In the genomic region with DNA sequence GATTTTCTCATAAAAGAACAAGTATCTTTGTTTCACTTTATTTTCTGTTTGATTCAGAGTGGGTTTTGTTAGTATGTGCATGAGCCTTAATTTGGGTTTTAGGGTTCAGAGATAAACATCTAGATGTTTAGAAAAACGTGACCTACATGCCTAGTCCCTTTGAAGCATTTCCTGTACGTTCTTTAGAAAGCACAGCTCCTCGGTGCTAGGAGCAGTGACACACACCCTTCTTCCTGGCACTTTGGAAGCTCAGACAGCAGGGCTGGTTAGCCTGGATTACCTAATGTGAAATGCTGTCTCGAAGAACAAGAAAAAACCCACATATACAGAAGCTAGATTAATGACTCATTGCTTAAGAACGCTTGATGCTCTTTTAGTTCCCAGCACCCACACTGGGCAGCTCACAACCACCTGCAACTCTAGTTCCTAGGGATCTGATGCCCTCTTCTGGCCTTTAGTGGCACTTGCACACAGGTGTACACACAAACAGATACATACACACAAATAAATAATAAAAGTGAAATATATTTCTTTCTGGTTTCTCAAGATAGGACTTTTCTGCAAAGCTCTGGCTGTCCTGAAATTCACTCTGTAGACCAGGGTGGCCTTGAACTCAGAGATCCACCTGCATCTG, we compare ENCODE assay signal across 19 mouse cellular contexts. TPM values are rescaled to one million over a fixed set of nuclear protein-coding genes. Genes with fewer than 3 reads are reported as not detected.
A peak's percentile ranks its signal among the peaks of the same experiment; 100 is the strongest.
DNase-seq lines count a peak whose midpoint lies in the region; ATAC-seq and TF ChIP-seq lines count a peak whose summit lies in the region.
"Had no signal": no experiment of that assay in that cellular context is flagged by ENCODE, and none has a peak within 500 bp of the region (broad histone marks: within the 10 kb centered on the region; RNA-seq: fewer than 3 reads in every experiment).

No protein-coding gene starts in this region.

- WGBS in hindbrain, postnatal 0 days, result 87% methylated on average over 5 of the region's 5 CpGs
- 84% methylated on average over 5 of the region's 5 CpGs for WGBS in hindbrain, embryonic 12.5 days
- WGBS in midbrain, postnatal 0 days, result 89% methylated on average over 5 of the region's 5 CpGs
- 88% methylated on average over 5 of the region's 5 CpGs for WGBS in midbrain, embryonic 10.5 days
- 79% methylated on average over 5 of the region's 5 CpGs for WGBS in stomach, postnatal 0 days
- WGBS in liver, embryonic 12.5 days (ENCODE audit: insufficient replicate concordance), result 68% methylated on average over 5 of the region's 5 CpGs

- no peak overlapping the region for H3K4me2 ChIP-seq in hindbrain, postnatal 0 days (ENCODE audit: low read depth, low read length)
- no peak overlapping the region for H3K4me2 ChIP-seq in hindbrain, embryonic 12.5 days (replicated peaks)
- H3K4me2 ChIP-seq in midbrain, postnatal 0 days (ENCODE audit: low read depth, low read length, poor library complexity, severe bottlenecking), result no peak overlapping the region
- no peak overlapping the region for H3K4me2 ChIP-seq in stomach, postnatal 0 days (replicated peaks; ENCODE audit: low read depth)
- H3K4me2 ChIP-seq in liver, embryonic 12.5 days, result no peak overlapping the region
- H3K4me2 ChIP-seq: embryonic facial prominence, embryonic 12.5 days; forebrain, embryonic 15.5 days; hindbrain, embryonic 13.5 days; midbrain, embryonic 15.5 days; stomach, embryonic 15.5 days had no signal

- H3K27me3 ChIP-seq in hindbrain, postnatal 0 days (ENCODE audit: insufficient read depth, low read length), result no peaks in the 10 kb centered on the region
- H3K27me3 ChIP-seq in hindbrain, embryonic 12.5 days, result no peaks in the 10 kb centered on the region
- H3K27me3 ChIP-seq in midbrain, postnatal 0 days (ENCODE audit: insufficient read depth, low read length), result no peaks in the 10 kb centered on the region
- no peaks in the 10 kb centered on the region for H3K27me3 ChIP-seq in midbrain, embryonic 10.5 days (ENCODE audit: low read depth, poor library complexity, severe bottlenecking)
- H3K27me3 ChIP-seq in stomach, postnatal 0 days (ENCODE audit: control insufficient read depth, insufficient read depth, low read length), result no peaks in the 10 kb centered on the region
- H3K27me3 ChIP-seq in liver, embryonic 12.5 days (replicated peaks), result no peaks in the 10 kb centered on the region
- H3K27me3 ChIP-seq: embryonic facial prominence, embryonic 12.5 days; forebrain, embryonic 15.5 days; hindbrain, embryonic 13.5 days; midbrain, embryonic 15.5 days; stomach, embryonic 15.5 days had no signal

- H3K9me3 ChIP-seq in hindbrain, postnatal 0 days (ENCODE audit: low read length), result no peaks in the 10 kb centered on the region
- H3K9me3 ChIP-seq in hindbrain, embryonic 12.5 days (replicated peaks), result no peaks in the 10 kb centered on the region
- no peaks in the 10 kb centered on the region for H3K9me3 ChIP-seq in midbrain, postnatal 0 days (ENCODE audit: low read length)
- H3K9me3 ChIP-seq in midbrain, embryonic 10.5 days (replicated peaks), result no peaks in the 10 kb centered on the region; the same call in 1 of the 2 replicates
- H3K9me3 ChIP-seq in stomach, postnatal 0 days (ENCODE audit: control insufficient read depth, low read length), result no peaks in the 10 kb centered on the region
- H3K9me3 ChIP-seq in liver, embryonic 12.5 days (replicated peaks), result peaks cover 4% of the 10 kb centered on the region
- H3K9me3 ChIP-seq: forebrain, embryonic 15.5 days; midbrain, embryonic 15.5 days; stomach, embryonic 15.5 days had no signal

- H3K36me3 ChIP-seq in hindbrain, postnatal 0 days (ENCODE audit: insufficient read depth, low read length), result no peaks in the 10 kb centered on the region
- peaks cover 10% of the 10 kb centered on the region for H3K36me3 ChIP-seq in hindbrain, embryonic 12.5 days
- no peaks in the 10 kb centered on the region; the same call in 1 of the 2 replicates for H3K36me3 ChIP-seq in midbrain, postnatal 0 days (ENCODE audit: insufficient read depth, low read length)
- peaks cover 16% of the 10 kb centered on the region for H3K36me3 ChIP-seq in midbrain, embryonic 10.5 days
- H3K36me3 ChIP-seq in stomach, postnatal 0 days (ENCODE audit: control insufficient read depth, insufficient read depth, low read length), result no peaks in the 10 kb centered on the region
- H3K36me3 ChIP-seq in liver, embryonic 12.5 days, result peaks cover 4% of the 10 kb centered on the region
- H3K36me3 ChIP-seq: midbrain, embryonic 15.5 days had no signal

- H3K27ac ChIP-seq in hindbrain, postnatal 0 days, result no peak overlapping the region
- no peak overlapping the region for H3K27ac ChIP-seq in hindbrain, embryonic 12.5 days
- H3K27ac ChIP-seq in midbrain, postnatal 0 days (ENCODE audit: low read depth, low read length), result no peak overlapping the region
- no peak overlapping the region for H3K27ac ChIP-seq in midbrain, embryonic 10.5 days (replicated peaks)
- H3K27ac ChIP-seq in stomach, postnatal 0 days (replicated peaks), result no peak overlapping the region
- no peak overlapping the region for H3K27ac ChIP-seq in liver, embryonic 12.5 days
- H3K27ac ChIP-seq: embryonic facial prominence, embryonic 12.5 days; forebrain, embryonic 15.5 days; hindbrain, embryonic 13.5 days; midbrain, embryonic 15.5 days; stomach, embryonic 15.5 days had no signal

- H3K9ac ChIP-seq in hindbrain, postnatal 0 days (replicated peaks; ENCODE audit: low read length), result no peak overlapping the region
- H3K9ac ChIP-seq in hindbrain, embryonic 12.5 days, result no peak overlapping the region
- H3K9ac ChIP-seq in midbrain, postnatal 0 days (replicated peaks; ENCODE audit: low read length, poor library complexity, severe bottlenecking), result no peak overlapping the region
- no peak overlapping the region for H3K9ac ChIP-seq in stomach, postnatal 0 days (ENCODE audit: low read length)
- no peak overlapping the region for H3K9ac ChIP-seq in liver, embryonic 12.5 days
- H3K9ac ChIP-seq: embryonic facial prominence, embryonic 12.5 days; forebrain, embryonic 15.5 days; hindbrain, embryonic 13.5 days; midbrain, embryonic 15.5 days; stomach, embryonic 15.5 days had no signal

- no peak for DNase-seq in hindbrain, postnatal 0 days (ENCODE audit: low spot score)
- no peak for DNase-seq in midbrain, postnatal 0 days (ENCODE audit: low spot score)
- no peak for DNase-seq in midbrain, embryonic 10.5 days (ENCODE audit: low spot score)
- DNase-seq in stomach, postnatal 0 days (ENCODE audit: low spot score), result no peak
- DNase-seq in testis, postnatal 14 days (ENCODE audit: low spot score), result no peak
- no peak for DNase-seq in frontal cortex, postnatal 10 days (ENCODE audit: low spot score in 2 of 2)
- DNase-seq: adrenal gland, postnatal 25 days; cerebellum, adult 18-20 months; kidney, adult 11 months; kidney, postnatal 25 days; lung, adult 18-20 months had no signal

- no peaks in the 10 kb centered on the region for H3K4me1 ChIP-seq in hindbrain, postnatal 0 days (ENCODE audit: insufficient read depth, low read length)
- no peaks in the 10 kb centered on the region for H3K4me1 ChIP-seq in hindbrain, embryonic 12.5 days
- H3K4me1 ChIP-seq in midbrain, postnatal 0 days (ENCODE audit: insufficient read depth, low read length), result no peaks in the 10 kb centered on the region
- H3K4me1 ChIP-seq in midbrain, embryonic 10.5 days, result peaks cover 13% of the 10 kb centered on the region
- no peaks in the 10 kb centered on the region; the same call in 1 of the 2 replicates for H3K4me1 ChIP-seq in stomach, postnatal 0 days (replicated peaks; ENCODE audit: control insufficient read depth, insufficient read depth)
- H3K4me1 ChIP-seq in liver, embryonic 12.5 days, result peaks cover 8% of the 10 kb centered on the region
- H3K4me1 ChIP-seq: embryonic facial prominence, embryonic 12.5 days; stomach, embryonic 15.5 days had no signal

- TF ChIP-seq EP300 in stomach, postnatal 0 days (optimal IDR thresholded peaks at IDR 0.05), result no peak

- 0 out of 2 replicates have a peak, but pooled peaks have one; percentile 4 for TF ChIP-seq CTCF in hindbrain, postnatal 0 days (IDR thresholded peaks at IDR 0.05; ENCODE audit: low read depth)
- TF ChIP-seq CTCF in midbrain, postnatal 0 days (IDR thresholded peaks at IDR 0.05), result peak; percentile 22; the same call in 1 of the 2 replicates
- TF ChIP-seq CTCF in stomach, postnatal 0 days (IDR thresholded peaks at IDR 0.05; ENCODE audit: low read depth), result 0 out of 2 replicates have a peak, but pooled peaks have one; percentile 14

- no peak overlapping the region for H3K4me3 ChIP-seq in hindbrain, postnatal 0 days (ENCODE audit: low read length)
- H3K4me3 ChIP-seq in hindbrain, embryonic 12.5 days, result no peak overlapping the region
- no peak overlapping the region for H3K4me3 ChIP-seq in midbrain, postnatal 0 days (ENCODE audit: low read depth, low read length)
- H3K4me3 ChIP-seq in midbrain, embryonic 10.5 days, result no peak overlapping the region
- H3K4me3 ChIP-seq in stomach, postnatal 0 days (ENCODE audit: low read depth, low read length), result no peak overlapping the region
- no peak overlapping the region for H3K4me3 ChIP-seq in liver, embryonic 12.5 days
- H3K4me3 ChIP-seq: embryonic facial prominence, embryonic 12.5 days; forebrain, embryonic 15.5 days; hindbrain, embryonic 13.5 days; midbrain, embryonic 15.5 days; stomach, embryonic 15.5 days had no signal

- no peak for ATAC-seq in hindbrain, postnatal 0 days
- no peak for ATAC-seq in hindbrain, embryonic 12.5 days (ENCODE audit: low FRiP score)
- ATAC-seq in midbrain, postnatal 0 days (ENCODE audit: low FRiP score), result no peak
- ATAC-seq in stomach, postnatal 0 days (ENCODE audit: low FRiP score, low TSS enrichment), result no peak
- no peak for ATAC-seq in liver, embryonic 12.5 days
- ATAC-seq: activated CD4-positive, CD25-positive, alpha-beta regulatory T cell, adult 4 months; forebrain, embryonic 15.5 days; midbrain, embryonic 15.5 days had no signal

RNA-seq across cellular contexts. Expression of gene Zfp846, which starts 28.9 kb away (rescaled TPM):
- 16.4 and 17.4 TPM in 2 replicates for total RNA-seq in hindbrain, postnatal 0 days (2014; rRNA removed)
- polyA plus RNA-seq in hindbrain, postnatal 0 days (2015; fragmentation: Nextera tagmentation; extraction: Ambion mirVana), result 38.6 and 40.6 TPM in 2 replicates
- 30.6 and 34.8 TPM in 2 replicates for polyA plus RNA-seq in hindbrain, embryonic 12.5 days (2016; fragmentation: Nextera tagmentation; extraction: Ambion mirVana)
- 21.3 and 27.1 TPM in 2 replicates for total RNA-seq in midbrain, postnatal 0 days (2014; rRNA removed)
- 44.2 and 47.5 TPM in 2 replicates for polyA plus RNA-seq in midbrain, postnatal 0 days (2015; fragmentation: Nextera tagmentation; extraction: Ambion mirVana)
- 18.9 and 20.2 TPM in 2 replicates for polyA plus RNA-seq in midbrain, embryonic 10.5 days (2016; fragmentation: Nextera tagmentation; extraction: Ambion mirVana)
- polyA plus RNA-seq in stomach, postnatal 0 days (2015; fragmentation: Nextera tagmentation; extraction: Ambion mirVana), result 6.0 and 6.9 TPM in 2 replicates
- 3.5 and 4.4 TPM in 2 replicates for polyA plus RNA-seq in liver, embryonic 12.5 days (2016; fragmentation: Nextera tagmentation; extraction: Ambion mirVana)

RNA-seq across cellular contexts. Expression of gene Ubl5, which starts 32.7 kb away (rescaled TPM):
- total RNA-seq in hindbrain, postnatal 0 days (2014; rRNA removed), result 169 and 274 TPM in 2 replicates
- 528 and 550 TPM in 2 replicates for polyA plus RNA-seq in hindbrain, postnatal 0 days (2015; fragmentation: Nextera tagmentation; extraction: Ambion mirVana)
- 445 and 471 TPM in 2 replicates for polyA plus RNA-seq in hindbrain, embryonic 12.5 days (2016; fragmentation: Nextera tagmentation; extraction: Ambion mirVana)
- total RNA-seq in midbrain, postnatal 0 days (2014; rRNA removed), result 213 and 253 TPM in 2 replicates
- polyA plus RNA-seq in midbrain, postnatal 0 days (2015; fragmentation: Nextera tagmentation; extraction: Ambion mirVana), result 498 and 531 TPM in 2 replicates
- polyA plus RNA-seq in midbrain, embryonic 10.5 days (2016; fragmentation: Nextera tagmentation; extraction: Ambion mirVana), result 381 and 400 TPM in 2 replicates
- 451 and 481 TPM in 2 replicates for polyA plus RNA-seq in stomach, postnatal 0 days (2015; fragmentation: Nextera tagmentation; extraction: Ambion mirVana)
- 307 TPM in 2 replicates for polyA plus RNA-seq in liver, embryonic 12.5 days (2016; fragmentation: Nextera tagmentation; extraction: Ambion mirVana)

RNA-seq across cellular contexts. Expression of gene Fbxl12, which starts 34.6 kb away (rescaled TPM):
- 16.9 and 18.8 TPM in 2 replicates for total RNA-seq in hindbrain, postnatal 0 days (2014; rRNA removed)
- polyA plus RNA-seq in hindbrain, postnatal 0 days (2015; fragmentation: Nextera tagmentation; extraction: Ambion mirVana), result 11.4 and 13.0 TPM in 2 replicates
- polyA plus RNA-seq in hindbrain, embryonic 12.5 days (2016; fragmentation: Nextera tagmentation; extraction: Ambion mirVana), result 18.3 and 19.8 TPM in 2 replicates
- total RNA-seq in midbrain, postnatal 0 days (2014; rRNA removed), result 17.6 and 25.3 TPM in 2 replicates
- 12.9 and 13.6 TPM in 2 replicates for polyA plus RNA-seq in midbrain, postnatal 0 days (2015; fragmentation: Nextera tagmentation; extraction: Ambion mirVana)
- polyA plus RNA-seq in midbrain, embryonic 10.5 days (2016; fragmentation: Nextera tagmentation; extraction: Ambion mirVana), result 20.4 and 21.2 TPM in 2 replicates
- 7.2 and 8.2 TPM in 2 replicates for polyA plus RNA-seq in stomach, postnatal 0 days (2015; fragmentation: Nextera tagmentation; extraction: Ambion mirVana)
- 6.2 and 6.4 TPM in 2 replicates for polyA plus RNA-seq in liver, embryonic 12.5 days (2016; fragmentation: Nextera tagmentation; extraction: Ambion mirVana)

RNA-seq across cellular contexts. Expression of gene Pin1, which starts 41.9 kb away (rescaled TPM):
- total RNA-seq in hindbrain, postnatal 0 days (2014; rRNA removed), result 31.7 and 44.3 TPM in 2 replicates
- 65.7 and 68.0 TPM in 2 replicates for polyA plus RNA-seq in hindbrain, postnatal 0 days (2015; fragmentation: Nextera tagmentation; extraction: Ambion mirVana)
- 47.2 and 49.4 TPM in 2 replicates for polyA plus RNA-seq in hindbrain, embryonic 12.5 days (2016; fragmentation: Nextera tagmentation; extraction: Ambion mirVana)
- 31.9 and 32.0 TPM in 2 replicates for total RNA-seq in midbrain, postnatal 0 days (2014; rRNA removed)
- 60.3 and 67.1 TPM in 2 replicates for polyA plus RNA-seq in midbrain, postnatal 0 days (2015; fragmentation: Nextera tagmentation; extraction: Ambion mirVana)
- polyA plus RNA-seq in midbrain, embryonic 10.5 days (2016; fragmentation: Nextera tagmentation; extraction: Ambion mirVana), result 84.0 and 91.4 TPM in 2 replicates
- 28.2 and 28.7 TPM in 2 replicates for polyA plus RNA-seq in stomach, postnatal 0 days (2015; fragmentation: Nextera tagmentation; extraction: Ambion mirVana)
- polyA plus RNA-seq in liver, embryonic 12.5 days (2016; fragmentation: Nextera tagmentation; extraction: Ambion mirVana), result 37.2 and 39.0 TPM in 2 replicates
